Mouse (Mus musculus) erythroblast, embryonic 14.5 days (primary cell): ENCODE data around the gene Trim12c.

Experiments used
- GATA1 ChIP-seq: IDR thresholded peaks from 2 replicates; pipeline ENCODE4 v1.6.1; 2012; ENCODE audit warnings: low read length, inconsistent platforms, mixed read lengths
- TAL1 ChIP-seq: IDR thresholded peaks from 3 replicates; pipeline ENCODE4 v1.6.1; 2012; ENCODE audit warnings: low read length, inconsistent platforms, mixed read lengths

GRCm38 (mm10) chr7:104398492-104398891, 45.3 kb upstream of the Trim12c start:
- no peak for TF ChIP-seq TAL1
- no peak for TF ChIP-seq GATA1
